In the genomic region with DNA sequence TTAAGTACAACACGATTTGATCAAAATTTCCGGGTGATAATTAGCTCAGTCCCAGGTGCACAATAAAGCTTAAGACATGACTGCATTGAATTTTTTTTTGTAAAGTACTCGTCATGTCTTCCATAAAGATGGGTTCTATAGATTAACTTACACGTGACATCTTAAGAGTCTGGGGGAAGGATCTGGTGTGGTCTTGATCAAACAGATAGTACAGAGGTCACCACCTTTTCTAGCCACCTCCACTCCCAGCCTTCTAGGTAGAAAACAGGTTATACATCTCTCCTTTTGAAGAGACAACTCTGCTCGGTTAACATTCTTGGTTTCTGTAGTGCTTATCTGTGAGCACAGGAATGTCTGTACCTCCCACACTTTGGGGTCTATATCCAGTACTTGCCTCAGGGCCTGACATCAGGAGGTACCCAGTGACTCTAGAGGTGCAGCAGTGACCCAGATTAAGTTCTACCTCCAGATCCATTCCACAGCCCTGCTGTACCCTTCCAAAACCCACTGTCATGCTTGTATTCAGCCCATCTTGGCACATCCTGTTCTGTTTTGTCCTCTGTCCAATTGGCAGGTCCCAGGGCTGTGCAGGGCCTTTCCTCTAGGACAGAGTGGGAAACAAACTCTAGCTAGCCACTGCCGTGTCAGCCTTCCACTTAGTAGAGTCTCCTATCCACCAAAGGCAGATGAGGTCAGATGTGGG, we compare ENCODE assay signal across 18 mouse cellular contexts. TPM values are rescaled to one million over a fixed set of nuclear protein-coding genes. Genes with fewer than 3 reads are reported as not detected.
DNase-seq lines count a peak whose midpoint lies in the region; ATAC-seq and TF ChIP-seq lines count a peak whose summit lies in the region.
"Had no signal": no experiment of that assay in that cellular context is flagged by ENCODE, and none has a peak within 500 bp of the region (broad histone marks: within the 10 kb centered on the region; RNA-seq: fewer than 3 reads in every experiment).

No protein-coding gene starts in this region.

- no peak for DNase-seq in heart, postnatal 25 days (ENCODE audit: low spot score)
- DNase-seq in CH12.LX (ENCODE audit: extremely low read depth), result no peak
- DNase-seq in liver, embryonic 14.5 days (ENCODE audit: low read depth in 3 of 3, low spot score in 3 of 3), result peak in 1 of 3 experiments; percentile 39
- no peak for DNase-seq in embryonic facial prominence, embryonic 10.5 days (ENCODE audit: low spot score)
- DNase-seq in retina, embryonic 14.5 days (ENCODE audit: low spot score), result no peak
- no peak for DNase-seq in midbrain, embryonic 10.5 days (ENCODE audit: low spot score)
- DNase-seq: cerebellum, adult 11-12 months; heart, postnatal 14 days; kidney, adult 11 months; thymus, postnatal 36 days had no signal

- no peak for TF ChIP-seq RAD21 in CH12.LX (IDR thresholded peaks at IDR 0.05; ENCODE audit: low read depth, low read length)

- peaks cover 12% of the 10 kb centered on the region for H3K79me2 ChIP-seq in CH12.LX (replicated peaks; ENCODE audit: control insufficient read depth, extremely low read depth, insufficient read depth, poor library complexity, severe bottlenecking)

- no peak for TF ChIP-seq POLR2A in CH12.LX (IDR thresholded peaks at IDR 0.05; ENCODE audit: low read depth, low read length)
- TF ChIP-seq POLR2A in bone marrow macrophage, adult 2 months (IDR thresholded peaks at IDR 0.05; ENCODE audit: borderline replicate concordance, low read depth, low read length), result no peak

- 55% methylated on average over 6 of the region's 6 CpGs for WGBS in heart, embryonic 13.5 days
- 32% methylated on average over 6 of the region's 6 CpGs for WGBS in liver, embryonic 14.5 days (ENCODE audit: insufficient replicate concordance)
- WGBS in embryonic facial prominence, embryonic 10.5 days, result 82% methylated on average over 6 of the region's 6 CpGs
- whole genome bisulfite sequencing in midbrain, embryonic 10.5 days, result 90% methylated on average over 6 of the region's 6 CpGs

- H3K4me1 ChIP-seq in heart, embryonic 13.5 days, result peaks cover 36% of the 10 kb centered on the region
- peaks cover 18 to 61% of the 10 kb centered on the region in 2 experiments for H3K4me1 ChIP-seq in CH12.LX (ENCODE audit: control insufficient read depth in 1 of 2, insufficient read depth in 2 of 2)
- H3K4me1 ChIP-seq in bone marrow macrophage, adult 2 months (ENCODE audit: control insufficient read depth, insufficient read depth, low read length), result peaks cover 46% of the 10 kb centered on the region
- H3K4me1 ChIP-seq in liver, embryonic 14.5 days (replicated peaks; ENCODE audit: control insufficient read depth in 2 of 2, insufficient read depth in 2 of 2, low read length in 1 of 2), result peaks cover 35 to 50% of the 10 kb centered on the region in 2 experiments
- H3K4me1 ChIP-seq in embryonic facial prominence, embryonic 10.5 days, result peaks cover 33% of the 10 kb centered on the region
- peaks cover 31% of the 10 kb centered on the region for H3K4me1 ChIP-seq in midbrain, embryonic 10.5 days

- H3K36me3 ChIP-seq in heart, embryonic 13.5 days, result peaks cover 15% of the 10 kb centered on the region
- peaks cover 11 to 15% of the 10 kb centered on the region in 2 experiments for H3K36me3 ChIP-seq in CH12.LX (replicated peaks in 1 of 2; ENCODE audit: control insufficient read depth in 1 of 2, insufficient read depth in 1 of 2, low read length in 1 of 2)
- peaks cover 10% of the 10 kb centered on the region for H3K36me3 ChIP-seq in liver, embryonic 14.5 days (replicated peaks; ENCODE audit: control insufficient read depth, insufficient read depth, low read depth)
- peaks cover 16% of the 10 kb centered on the region for H3K36me3 ChIP-seq in embryonic facial prominence, embryonic 10.5 days (replicated peaks)
- H3K36me3 ChIP-seq in midbrain, embryonic 10.5 days, result peaks cover 16% of the 10 kb centered on the region

- dilution Hi-C loops in CH12.LX (cut with MboI; ENCODE audit: extremely low pct_ligation_motif_present, extremely low pct_unique_long_range_greater_than_20kb, low sequenced_read_pairs), result no loop called here

- H3K9me3 ChIP-seq in heart, embryonic 13.5 days, result no peaks in the 10 kb centered on the region
- no peaks in the 10 kb centered on the region for H3K9me3 ChIP-seq in CH12.LX (replicated peaks; ENCODE audit: low read length)
- H3K9me3 ChIP-seq in liver, embryonic 14.5 days (ENCODE audit: control insufficient read depth, low read length), result no peaks in the 10 kb centered on the region
- H3K9me3 ChIP-seq in embryonic facial prominence, embryonic 10.5 days, result no peaks in the 10 kb centered on the region
- no peaks in the 10 kb centered on the region for H3K9me3 ChIP-seq in midbrain, embryonic 10.5 days (replicated peaks)
- H3K9me3 ChIP-seq: embryonic facial prominence, embryonic 12.5 days; forebrain, embryonic 10.5 days; midbrain, embryonic 12.5 days had no signal

- TF ChIP-seq CTCF in CH12.LX (conservative IDR thresholded peaks at IDR 0.05 in 1 of 2, IDR thresholded peaks at IDR 0.05 in 1 of 2; ENCODE audit: low read depth in 2 of 2, low read length in 2 of 2), result no peak
- TF ChIP-seq CTCF in bone marrow macrophage, adult 2 months (IDR thresholded peaks at IDR 0.05; ENCODE audit: low read depth, low read length), result no peak
- TF ChIP-seq CTCF in liver, embryonic 14.5 days (IDR thresholded peaks at IDR 0.05; ENCODE audit: low read depth), result no peak

- TF ChIP-seq EP300 in CH12.LX (IDR thresholded peaks at IDR 0.05; ENCODE audit: low read length), result no peak
- 0 out of 2 replicates have a peak, but pooled peaks have one; percentile 25 for TF ChIP-seq EP300 in liver, embryonic 14.5 days (IDR thresholded peaks at IDR 0.05; ENCODE audit: low read depth)

- H3K4me3 ChIP-seq in heart, embryonic 13.5 days, result no peak overlapping the region
- H3K4me3 ChIP-seq in CH12.LX (replicated peaks in 1 of 3; ENCODE audit: low read depth in 2 of 3, low read length in 2 of 3, poor library complexity in 1 of 3), result no peak overlapping the region
- no peak overlapping the region for H3K4me3 ChIP-seq in bone marrow macrophage, adult 2 months (ENCODE audit: insufficient read depth, low read length)
- H3K4me3 ChIP-seq in liver, embryonic 14.5 days (ENCODE audit: insufficient read depth in 1 of 2, low read depth in 2 of 2, low read length in 2 of 2), result peak overlapping the region; percentile 2 to 16
- no peak overlapping the region for H3K4me3 ChIP-seq in embryonic facial prominence, embryonic 10.5 days
- no peak overlapping the region for H3K4me3 ChIP-seq in midbrain, embryonic 10.5 days
- H3K4me3 ChIP-seq: embryonic facial prominence, embryonic 12.5 days; forebrain, embryonic 10.5 days; midbrain, embryonic 12.5 days had no signal

- intact Hi-C loops in heart, postnatal 25 days (cut with DNase I), result loop anchor here (5.0 kb wide), 1 partner anchor 246 kb away; no protein-coding TSS in a partner anchor

- no peak for ATAC-seq in heart, embryonic 13.5 days (ENCODE audit: extremely low read depth, insufficient number of reproducible peaks, low FRiP score, low TSS enrichment)
- peak; percentile 30 for ATAC-seq in liver, embryonic 14.5 days (ENCODE audit: insufficient read depth)
- ATAC-seq: hindbrain, embryonic 16.5 days; lung, postnatal 0 days had no signal

- H3K4me2 ChIP-seq in heart, embryonic 13.5 days, result no peak overlapping the region
- peak overlapping the region; percentile 57; the same call in 1 of the 2 replicates for H3K4me2 ChIP-seq in CH12.LX (ENCODE audit: insufficient read depth, low read depth, poor library complexity, severe bottlenecking)
- H3K4me2 ChIP-seq in liver, embryonic 14.5 days (ENCODE audit: low read depth), result peak overlapping the region; percentile 86
- H3K4me2 ChIP-seq: embryonic facial prominence, embryonic 12.5 days; midbrain, embryonic 12.5 days had no signal

- peak overlapping the region; percentile 19; the same call in 1 of the 2 replicates for H3K9ac ChIP-seq in heart, embryonic 13.5 days
- H3K9ac ChIP-seq in CH12.LX (ENCODE audit: insufficient read depth, low read depth), result peak overlapping the region; percentile 10; the same call in 1 of the 2 replicates
- H3K9ac ChIP-seq in liver, embryonic 14.5 days (replicated peaks), result peak overlapping the region; percentile 72
- H3K9ac ChIP-seq: embryonic facial prominence, embryonic 12.5 days; midbrain, embryonic 12.5 days had no signal

- peaks cover 13% of the 10 kb centered on the region; the same call in 1 of the 2 replicates for H3K27me3 ChIP-seq in heart, embryonic 13.5 days (replicated peaks)
- H3K27me3 ChIP-seq in CH12.LX (replicated peaks), result peaks cover 3% of the 10 kb centered on the region
- H3K27me3 ChIP-seq in liver, embryonic 14.5 days (ENCODE audit: control insufficient read depth, insufficient read depth, low read length), result no peaks in the 10 kb centered on the region
- H3K27me3 ChIP-seq in embryonic facial prominence, embryonic 10.5 days (replicated peaks; ENCODE audit: low read depth, poor library complexity, severe bottlenecking), result no peaks in the 10 kb centered on the region
- H3K27me3 ChIP-seq in midbrain, embryonic 10.5 days (ENCODE audit: low read depth, poor library complexity, severe bottlenecking), result peaks cover 11% of the 10 kb centered on the region; the same call in 1 of the 2 replicates
- H3K27me3 ChIP-seq: embryonic facial prominence, embryonic 12.5 days had no signal

- no peak overlapping the region for H3K27ac ChIP-seq in heart, embryonic 13.5 days (replicated peaks)
- no peak overlapping the region for H3K27ac ChIP-seq in CH12.LX (ENCODE audit: insufficient read depth, low read depth)
- peak overlapping the region; percentile 51 for H3K27ac ChIP-seq in bone marrow macrophage, adult 2 months (ENCODE audit: insufficient read depth, low read depth, low read length)
- peak overlapping the region; percentile 91 for H3K27ac ChIP-seq in liver, embryonic 14.5 days
- no peak overlapping the region for H3K27ac ChIP-seq in embryonic facial prominence, embryonic 10.5 days (replicated peaks)
- no peak overlapping the region for H3K27ac ChIP-seq in midbrain, embryonic 10.5 days (replicated peaks)
- H3K27ac ChIP-seq: embryonic facial prominence, embryonic 12.5 days; forebrain, embryonic 10.5 days; kidney, postnatal 0 days; midbrain, embryonic 12.5 days had no signal

- in situ Hi-C loops in CH12.LX (cut with MboI; ENCODE audit: low pct_ligation_motif_present, low pct_unique_long_range_greater_than_20kb, low sequenced_read_pairs), result loop anchor here (5.0 kb wide), 1 partner anchor 41 kb away; the partner anchor contains the start of gene Eif3d

RNA-seq across cellular contexts. Expression of gene Txn2, which starts 2.3 kb away (rescaled TPM):
- polyA plus RNA-seq in heart, embryonic 13.5 days (2015; fragmentation: Nextera tagmentation; extraction: Ambion mirVana), result 248 and 278 TPM in 2 replicates
- total RNA-seq in heart, postnatal 25 days (2021), result 100 to 1,000 TPM; 278 to 282 TPM
- total RNA-seq in CH12.LX (2012; rRNA removed), result 105 and 122 TPM in 2 replicates
- total RNA-seq in CH12.LX (2014; rRNA removed), result 16.8 and 22.4 TPM in 2 replicates
- 188 and 209 TPM in 2 replicates for polyA plus RNA-seq in CH12.LX (2012; ENCODE audit: insufficient read length, low read depth)
- 141 and 148 TPM in 2 replicates for polyA plus RNA-seq in bone marrow macrophage, adult 2 months (2012; ENCODE audit: insufficient read depth, insufficient read length, missing spikeins)
- polyA plus RNA-seq in liver, embryonic 14.5 days (2012; rRNA removed), result 121 and 142 TPM in 2 replicates
- polyA plus RNA-seq in liver, embryonic 14.5 days (2014; fragmentation: Nextera tagmentation; extraction: Ambion mirVana), result 199 and 218 TPM in 2 replicates
- 287 and 289 TPM in 2 replicates for polyA plus RNA-seq in embryonic facial prominence, embryonic 10.5 days (2016; fragmentation: Nextera tagmentation; extraction: Ambion mirVana)
- polyA plus RNA-seq in midbrain, embryonic 10.5 days (2016; fragmentation: Nextera tagmentation; extraction: Ambion mirVana), result 285 and 291 TPM in 2 replicates

RNA-seq across cellular contexts. Expression of gene Foxred2, which starts 25.4 kb away (rescaled TPM):
- 1.0 and 1.1 TPM in 2 replicates for polyA plus RNA-seq in heart, embryonic 13.5 days (2015; fragmentation: Nextera tagmentation; extraction: Ambion mirVana)
- under 1 TPM; 0.34 to 0.42 TPM for total RNA-seq in heart, postnatal 25 days (2021)
- total RNA-seq in CH12.LX (2012; rRNA removed), result 0.17 and 0.59 TPM in 2 replicates
- 0.39 and 0.41 TPM in 2 replicates for total RNA-seq in CH12.LX (2014; rRNA removed)
- 0.18 and 0.43 TPM in 2 replicates for polyA plus RNA-seq in CH12.LX (2012; ENCODE audit: insufficient read length, low read depth)
- polyA plus RNA-seq in bone marrow macrophage, adult 2 months (2012; ENCODE audit: insufficient read depth, insufficient read length, missing spikeins), result 12.3 and 13.3 TPM in 2 replicates
- 1.2 and 1.3 TPM in 2 replicates for polyA plus RNA-seq in liver, embryonic 14.5 days (2012; rRNA removed)
- 1.3 and 1.4 TPM in 2 replicates for polyA plus RNA-seq in liver, embryonic 14.5 days (2014; fragmentation: Nextera tagmentation; extraction: Ambion mirVana)
- polyA plus RNA-seq in embryonic facial prominence, embryonic 10.5 days (2016; fragmentation: Nextera tagmentation; extraction: Ambion mirVana), result 7.2 and 7.3 TPM in 2 replicates
- polyA plus RNA-seq in midbrain, embryonic 10.5 days (2016; fragmentation: Nextera tagmentation; extraction: Ambion mirVana), result 6.4 and 6.5 TPM in 2 replicates

RNA-seq across cellular contexts. Expression of gene Eif3d, which starts 39.5 kb away (rescaled TPM):
- 134 and 143 TPM in 2 replicates for polyA plus RNA-seq in heart, embryonic 13.5 days (2015; fragmentation: Nextera tagmentation; extraction: Ambion mirVana)
- 10 to 100 TPM; 69.3 to 69.5 TPM for total RNA-seq in heart, postnatal 25 days (2021)
- total RNA-seq in CH12.LX (2012; rRNA removed) (344 and 352 TPM in 2 replicates), CH12.LX (2014; rRNA removed) (269 and 302 TPM in 2 replicates)
- 406 and 493 TPM in 2 replicates for polyA plus RNA-seq in CH12.LX (2012; ENCODE audit: insufficient read length, low read depth)
- 82.5 and 87.7 TPM in 2 replicates for polyA plus RNA-seq in bone marrow macrophage, adult 2 months (2012; ENCODE audit: insufficient read depth, insufficient read length, missing spikeins)
- polyA plus RNA-seq in liver, embryonic 14.5 days (2012; rRNA removed), result 119 and 143 TPM in 2 replicates
- 129 and 132 TPM in 2 replicates for polyA plus RNA-seq in liver, embryonic 14.5 days (2014; fragmentation: Nextera tagmentation; extraction: Ambion mirVana)
- 249 and 271 TPM in 2 replicates for polyA plus RNA-seq in embryonic facial prominence, embryonic 10.5 days (2016; fragmentation: Nextera tagmentation; extraction: Ambion mirVana)
- 240 and 263 TPM in 2 replicates for polyA plus RNA-seq in midbrain, embryonic 10.5 days (2016; fragmentation: Nextera tagmentation; extraction: Ambion mirVana)

Comparison
In these comparisons a context has a peak if more than half of its experiments do, and no peak if none do; other contexts are left out.
1. H3K27ac ChIP-seq: peak in bone marrow macrophage, adult 2 months (single experiment) and liver, embryonic 14.5 days (single experiment); none in heart, embryonic 13.5 days (single experiment), CH12.LX (single experiment), embryonic facial prominence, embryonic 10.5 days (single experiment) and midbrain, embryonic 10.5 days (single experiment).
2. H3K4me3 ChIP-seq: peak in liver, embryonic 14.5 days (2 of 2); none in heart, embryonic 13.5 days (single experiment), CH12.LX (0 of 3), bone marrow macrophage, adult 2 months (single experiment), embryonic facial prominence, embryonic 10.5 days (single experiment) and midbrain, embryonic 10.5 days (single experiment).
3. H3K9ac ChIP-seq: peak in every context shown above with its lines; median percentile 72 in liver, embryonic 14.5 days; 19 in heart, embryonic 13.5 days; 10 in CH12.LX.